Mouse (Mus musculus): ENCODE measurements around the gene Zfp414. TPM values are rescaled to one million over a fixed set of nuclear protein-coding genes. Genes with fewer than 3 reads are reported as not detected.

The Zfp414 gene
- polyA plus RNA-seq, 1 experiment from 2014 or later = 59.8 TPM

DNA sequence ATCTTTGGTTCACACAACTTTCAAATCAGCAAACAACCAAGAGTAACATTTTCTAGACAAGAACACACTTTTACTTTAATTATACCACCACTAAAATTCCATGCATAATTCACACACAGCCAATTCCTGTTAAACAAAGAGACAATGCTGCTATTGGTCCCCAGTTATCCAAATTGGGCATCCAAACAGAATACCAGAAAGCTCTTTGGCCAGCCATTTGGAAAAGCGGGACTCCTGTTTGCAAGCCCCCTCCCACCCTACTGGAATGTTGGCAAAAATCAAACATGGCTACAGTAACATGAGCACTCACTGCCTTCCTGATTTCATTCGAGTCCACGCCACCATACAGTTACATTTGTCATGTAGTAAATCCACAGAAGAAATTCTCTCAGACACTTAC is 40.8 kb downstream of the Zfp414 start:
- no peak for ATAC-seq (ENCODE audit: low read depth)
- H3K4me2 ChIP-seq = no peak overlapping the region
- no peaks in the 10 kb centered on the region for H3K27me3 ChIP-seq
- peaks cover 14% of the 10 kb centered on the region for H3K4me1 ChIP-seq (replicated peaks)
- peaks cover 38% of the 10 kb centered on the region for H3K36me3 ChIP-seq
- H3K9me3 ChIP-seq = no peaks in the 10 kb centered on the region
- H3K27ac ChIP-seq (replicated peaks) = no peak overlapping the region
- H3K9ac ChIP-seq = no peak overlapping the region
- 88% methylated on average over 3 of the region's 3 CpGs for WGBS
- H3K4me3 ChIP-seq = no peak overlapping the region

GRCm38 (mm10) chr17:33673837-33674236 is 44.9 kb downstream of the Zfp414 start:
- H3K9ac ChIP-seq = no peak overlapping the region
- peaks cover 21% of the 10 kb centered on the region for H3K36me3 ChIP-seq
- peaks cover 21% of the 10 kb centered on the region for H3K4me1 ChIP-seq (replicated peaks)
- no peaks in the 10 kb centered on the region for H3K27me3 ChIP-seq
- H3K4me3 ChIP-seq = no peak overlapping the region
- H3K9me3 ChIP-seq = no peaks in the 10 kb centered on the region
- WGBS = 81% methylated on average over 1 of the region's 1 CpGs
- H3K4me2 ChIP-seq = no peak overlapping the region
- ATAC-seq (ENCODE audit: low read depth) = no peak
- no peak overlapping the region for H3K27ac ChIP-seq (replicated peaks)

- Histone ChIP-seq H3K9me3 (no peaks in the 10 kb centered on the region), H3K4me2 (no peak overlapping the region), H3K4me1 (replicated peaks) (peaks cover 21% of the 10 kb centered on the region), H3K9ac (no peak overlapping the region), H3K27ac (replicated peaks) (no peak overlapping the region), H3K27me3 (no peaks in the 10 kb centered on the region), H3K4me3 (no peak overlapping the region), H3K36me3 (peaks cover 19% of the 10 kb centered on the region)
- no peak for ATAC-seq (ENCODE audit: low read depth)
Measured at GRCm38 (mm10) chr17:33675452-33675851, 46.6 kb downstream of the Zfp414 start.

DNA sequence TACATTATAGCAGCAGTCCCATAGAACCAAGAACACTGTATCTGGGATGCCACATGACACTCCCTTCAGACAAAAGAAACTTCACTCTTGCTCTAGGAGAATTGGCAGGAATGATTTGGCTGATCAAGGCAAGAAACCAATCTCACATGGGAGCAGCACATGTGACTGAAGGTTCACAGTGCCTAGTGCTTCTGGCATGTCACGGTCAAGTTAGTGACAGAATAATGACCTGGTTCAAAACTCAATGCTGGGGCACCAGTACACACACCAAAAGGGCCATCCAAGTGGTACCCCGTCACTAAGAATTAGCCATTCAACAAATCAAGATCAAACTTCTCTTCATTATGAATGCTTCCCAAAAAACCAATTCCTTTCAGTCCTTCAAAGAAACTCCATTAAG is 47.2 kb downstream of the Zfp414 start:
- ATAC-seq (ENCODE audit: low read depth) = no peak
- H3K36me3 ChIP-seq = peaks cover 19% of the 10 kb centered on the region
- 91% methylated on average over 2 of the region's 2 CpGs for WGBS

DNA sequence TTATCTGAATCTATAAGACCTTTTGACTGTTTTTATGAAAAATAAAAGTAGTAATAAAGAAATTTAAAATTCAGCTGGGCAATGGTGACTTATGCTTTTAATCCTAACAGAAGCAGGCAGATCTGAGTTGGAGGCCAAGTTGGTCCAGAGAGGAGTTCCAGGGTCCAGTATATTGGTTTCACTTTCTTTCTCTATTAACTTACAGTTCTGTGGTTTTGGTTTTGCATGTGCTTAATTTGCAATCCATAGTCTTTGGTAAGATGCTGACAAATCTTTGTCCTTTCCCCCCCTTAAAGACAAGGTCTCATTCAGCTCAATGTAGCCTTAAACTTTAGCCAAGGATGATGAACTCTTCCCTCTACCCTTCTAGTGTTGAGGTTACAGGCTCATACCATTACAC is 49.9 kb downstream of the Zfp414 start:
- H3K27me3 ChIP-seq = no peaks in the 10 kb centered on the region
- H3K4me3 ChIP-seq = no peak overlapping the region
- H3K9me3 ChIP-seq = no peaks in the 10 kb centered on the region
- no peak overlapping the region for H3K4me2 ChIP-seq
- peaks cover 48% of the 10 kb centered on the region for H3K4me1 ChIP-seq (replicated peaks)
- ATAC-seq (ENCODE audit: low read depth) = no peak
- H3K36me3 ChIP-seq = peaks cover 19% of the 10 kb centered on the region
- no peak overlapping the region for H3K9ac ChIP-seq
- no peak overlapping the region for H3K27ac ChIP-seq (replicated peaks)

More for the DNA sequence above, 47.2 kb downstream of the Zfp414 start:
- no peaks in the 10 kb centered on the region for H3K27me3 ChIP-seq
- H3K9me3 ChIP-seq = no peaks in the 10 kb centered on the region
- no peak overlapping the region for H3K9ac ChIP-seq
- no peak overlapping the region for H3K4me3 ChIP-seq
- H3K4me2 ChIP-seq = no peak overlapping the region
- peaks cover 21% of the 10 kb centered on the region for H3K4me1 ChIP-seq (replicated peaks)
- H3K27ac ChIP-seq (replicated peaks) = no peak overlapping the region

Other genes starting within 250 kb of the Zfp414 start
- 14.3 and 16.3 TPM in 2 replicates for gene Zfp101, start 234.4 kb upstream of the Zfp414 start, polyA plus RNA-seq (2015; fragmentation: Nextera tagmentation; extraction: Ambion mirVana)
- gene Actl9, start 196.2 kb upstream of the Zfp414 start, polyA plus RNA-seq (2015; fragmentation: Nextera tagmentation; extraction: Ambion mirVana) = not detected in 2 replicates
- 45.7 and 54.9 TPM in 2 replicates for gene Adamts10, start 104.9 kb upstream of the Zfp414 start, polyA plus RNA-seq (2015; fragmentation: Nextera tagmentation; extraction: Ambion mirVana)
- 3.4 and 3.7 TPM in 2 replicates for gene Myo1f, start 73.4 kb upstream of the Zfp414 start, polyA plus RNA-seq (2015; fragmentation: Nextera tagmentation; extraction: Ambion mirVana)
- gene Pram1, start 9.0 kb downstream of the Zfp414 start, polyA plus RNA-seq (2015; fragmentation: Nextera tagmentation; extraction: Ambion mirVana) = 0.36 and 0.80 TPM in 2 replicates
- gene Hnrnpm, start 57.8 kb downstream of the Zfp414 start, polyA plus RNA-seq (2015; fragmentation: Nextera tagmentation; extraction: Ambion mirVana) = 227 and 230 TPM in 2 replicates
- 68.2 and 74.9 TPM in 2 replicates for gene March2, start 89.6 kb downstream of the Zfp414 start, polyA plus RNA-seq (2015; fragmentation: Nextera tagmentation; extraction: Ambion mirVana)
- gene Rab11b, start 131.4 kb downstream of the Zfp414 start, polyA plus RNA-seq (2015; fragmentation: Nextera tagmentation; extraction: Ambion mirVana) = 455 and 504 TPM in 2 replicates
- 22.8 and 24.5 TPM in 2 replicates for gene Angptl4, start 152.7 kb downstream of the Zfp414 start, polyA plus RNA-seq (2015; fragmentation: Nextera tagmentation; extraction: Ambion mirVana)
- 36.2 and 40.3 TPM in 2 replicates for gene Kank3, start 181.4 kb downstream of the Zfp414 start, polyA plus RNA-seq (2015; fragmentation: Nextera tagmentation; extraction: Ambion mirVana)
- 530 and 625 TPM in 2 replicates for gene Rps28, start 195.5 kb downstream of the Zfp414 start, polyA plus RNA-seq (2015; fragmentation: Nextera tagmentation; extraction: Ambion mirVana)
- gene Ndufa7, start 195.5 kb downstream of the Zfp414 start, polyA plus RNA-seq (2015; fragmentation: Nextera tagmentation; extraction: Ambion mirVana) = 558 and 559 TPM in 2 replicates
- gene Cd320, start 214.0 kb downstream of the Zfp414 start, polyA plus RNA-seq (2015; fragmentation: Nextera tagmentation; extraction: Ambion mirVana) = 52.7 and 57.4 TPM in 2 replicates
- gene Gm7029, start 244.7 kb downstream of the Zfp414 start, polyA plus RNA-seq (2015; fragmentation: Nextera tagmentation; extraction: Ambion mirVana) = not detected in 2 replicates

All from neural tube, embryonic 13.5 days (tissue).